Mouse (Mus musculus): ENCODE measurements around the gene Cacna1s.

Gene Cacna1s

GRCm38 (mm10) chr1:136052547-136052946 lies at the start of gene Cacna1s:
Gene Cacna1s, plus strand, starts transcription at chr1:136052750.
- Histone ChIP-seq H3K4me1 (replicated peaks; ENCODE audit: low read depth, low read length) (peaks cover 19% of the 10 kb centered on the region), H3K27me3 (ENCODE audit: insufficient read depth, low read length) (peaks cover 66% of the 10 kb centered on the region), H3K9me3 (ENCODE audit: low read length) (no peaks in the 10 kb centered on the region), H3K36me3 (ENCODE audit: insufficient read depth, low read length) (no peaks in the 10 kb centered on the region), H3K4me3 (replicated peaks; ENCODE audit: low read length) (no peak within 1 kb of the TSS)
- TF ChIP-seq CTCF (conservative IDR thresholded peaks at IDR 0.05; ENCODE audit: low read length) = no peak
- no peak for TF ChIP-seq POU5F1 (IDR thresholded peaks at IDR 0.05; ENCODE audit: borderline replicate concordance, low read length)
- TF ChIP-seq NANOG (IDR thresholded peaks at IDR 0.05; ENCODE audit: borderline replicate concordance, low read length) = no peak

- Histone ChIP-seq H3K4me1 (replicated peaks; ENCODE audit: low read depth, low read length) (peaks cover 11% of the 10 kb centered on the region), H3K27me3 (ENCODE audit: insufficient read depth, low read length) (peaks cover 40% of the 10 kb centered on the region), H3K4me3 (replicated peaks; ENCODE audit: low read length) (peak within 1 kb of the TSS; percentile 80), H3K9me3 (ENCODE audit: low read length) (no peaks in the 10 kb centered on the region), H3K36me3 (ENCODE audit: insufficient read depth, low read length) (no peaks in the 10 kb centered on the region)
- TF ChIP-seq CTCF (conservative IDR thresholded peaks at IDR 0.05; ENCODE audit: low read length) = no peak
- TF ChIP-seq POU5F1 (IDR thresholded peaks at IDR 0.05; ENCODE audit: borderline replicate concordance, low read length) = no peak
- no peak for TF ChIP-seq NANOG (IDR thresholded peaks at IDR 0.05; ENCODE audit: borderline replicate concordance, low read length)
Measured at GRCm38 (mm10) chr1:136006292-136006748, 46.2 kb upstream of the Cacna1s start, which contains the start of gene Igfn1. Gene Igfn1, minus strand, starts transcription at chr1:136006342.

DNA sequence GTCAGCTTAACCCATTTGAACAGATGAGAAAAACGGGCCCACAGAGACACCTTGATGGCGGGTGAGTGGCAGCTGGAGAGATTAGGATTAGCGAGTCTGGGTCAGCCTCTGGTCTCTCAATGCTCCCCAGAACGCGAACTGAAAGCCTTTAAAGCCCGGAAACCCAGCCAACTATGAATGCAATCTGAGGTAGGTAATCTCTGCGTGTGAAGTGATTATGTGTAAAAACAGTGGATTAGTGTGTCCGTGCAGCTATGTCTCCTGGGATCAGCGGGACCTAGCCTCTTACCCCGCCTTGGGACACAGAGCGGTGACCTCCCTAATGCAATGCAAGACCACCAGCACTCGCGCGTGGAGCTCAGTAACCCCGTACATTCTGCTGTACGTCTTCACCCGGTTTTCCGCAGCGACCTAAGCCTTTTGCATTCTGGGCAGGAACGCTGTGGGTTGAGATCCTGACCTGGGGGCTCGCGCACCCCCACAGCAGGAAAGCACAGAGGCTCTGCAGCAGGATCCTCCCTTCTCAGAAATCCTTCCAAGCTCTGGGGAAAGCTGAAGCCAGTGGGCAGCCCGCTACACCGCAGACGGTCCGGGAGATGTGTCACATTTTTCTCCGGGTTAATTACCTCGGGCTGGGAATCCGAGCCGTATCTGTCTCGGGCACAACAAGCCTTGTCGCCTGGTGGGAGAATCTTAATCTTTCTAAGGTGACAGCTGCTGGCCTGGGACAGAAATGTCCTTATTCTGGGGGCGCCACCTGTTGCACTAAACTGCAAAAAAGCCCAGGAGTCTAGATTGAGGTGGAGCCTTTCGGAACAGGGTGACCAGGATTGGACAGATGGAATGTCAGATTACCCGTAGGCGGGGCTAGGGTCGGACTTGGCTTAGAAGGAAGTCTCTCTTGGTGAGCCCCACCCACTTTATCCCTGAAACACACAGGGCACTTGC lies 45.1 kb upstream of the Cacna1s start, which contains the start of gene Tmem9:
Gene Tmem9 (plus strand): TSS at position 940 of the 948 bp plus-strand sequence.
- H3K4me1 ChIP-seq (replicated peaks; ENCODE audit: low read depth, low read length) = peaks cover 11% of the 10 kb centered on the region
- peaks cover 34% of the 10 kb centered on the region for H3K27me3 ChIP-seq (ENCODE audit: insufficient read depth, low read length)
- TF ChIP-seq NANOG (IDR thresholded peaks at IDR 0.05; ENCODE audit: borderline replicate concordance, low read length) (no peak), CTCF (conservative IDR thresholded peaks at IDR 0.05; ENCODE audit: low read length) (no peak), POU5F1 (IDR thresholded peaks at IDR 0.05; ENCODE audit: borderline replicate concordance, low read length) (no peak)
- peak within 1 kb of the TSS; percentile 80 for H3K4me3 ChIP-seq (replicated peaks; ENCODE audit: low read length)
- H3K9me3 ChIP-seq (ENCODE audit: low read length) = no peaks in the 10 kb centered on the region
- no peaks in the 10 kb centered on the region for H3K36me3 ChIP-seq (ENCODE audit: insufficient read depth, low read length)

GRCm38 (mm10) chr1:136008159-136008533 lies 44.4 kb upstream of the Cacna1s start:
- Histone ChIP-seq H3K4me3 (replicated peaks; ENCODE audit: low read length) (peak overlapping the region; percentile 80), H3K4me1 (replicated peaks; ENCODE audit: low read depth, low read length) (peaks cover 11% of the 10 kb centered on the region), H3K36me3 (ENCODE audit: insufficient read depth, low read length) (no peaks in the 10 kb centered on the region), H3K9me3 (ENCODE audit: low read length) (no peaks in the 10 kb centered on the region), H3K27me3 (ENCODE audit: insufficient read depth, low read length) (peaks cover 34% of the 10 kb centered on the region)
- no peak for TF ChIP-seq CTCF (conservative IDR thresholded peaks at IDR 0.05; ENCODE audit: low read length)
- TF ChIP-seq POU5F1 (IDR thresholded peaks at IDR 0.05; ENCODE audit: borderline replicate concordance, low read length) = no peak
- no peak for TF ChIP-seq NANOG (IDR thresholded peaks at IDR 0.05; ENCODE audit: borderline replicate concordance, low read length)

DNA sequence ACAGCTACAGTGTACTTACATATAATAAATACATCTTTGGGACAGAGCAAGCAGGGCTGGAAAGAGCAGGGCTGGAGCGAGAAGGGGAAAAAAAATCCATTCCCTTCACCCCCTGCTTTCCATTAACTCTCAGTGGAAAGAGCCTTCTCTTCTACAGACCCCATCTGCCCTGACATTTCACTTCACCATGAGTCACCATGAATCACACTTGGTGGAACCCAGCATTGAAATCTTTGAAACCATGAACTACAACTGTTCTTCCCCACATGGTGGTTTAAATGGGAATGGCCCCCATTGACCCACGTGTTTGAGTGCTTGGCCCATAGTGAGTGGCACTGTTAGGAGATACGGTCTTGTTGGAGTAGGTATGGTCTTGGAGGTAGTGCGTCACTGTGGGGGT lies 42.3 kb upstream of the Cacna1s start:
- no peaks in the 10 kb centered on the region for H3K9me3 ChIP-seq (ENCODE audit: low read length)
- peaks cover 11% of the 10 kb centered on the region for H3K4me1 ChIP-seq (replicated peaks; ENCODE audit: low read depth, low read length)
- H3K27me3 ChIP-seq (ENCODE audit: insufficient read depth, low read length) = peaks cover 26% of the 10 kb centered on the region
- TF ChIP-seq POU5F1 (IDR thresholded peaks at IDR 0.05; ENCODE audit: borderline replicate concordance, low read length) = no peak
- TF ChIP-seq NANOG (IDR thresholded peaks at IDR 0.05; ENCODE audit: borderline replicate concordance, low read length) = no peak
- no peak for TF ChIP-seq CTCF (conservative IDR thresholded peaks at IDR 0.05; ENCODE audit: low read length)
- H3K4me3 ChIP-seq (replicated peaks; ENCODE audit: low read length) = no peak overlapping the region
- H3K36me3 ChIP-seq (ENCODE audit: insufficient read depth, low read length) = no peaks in the 10 kb centered on the region

DNA sequence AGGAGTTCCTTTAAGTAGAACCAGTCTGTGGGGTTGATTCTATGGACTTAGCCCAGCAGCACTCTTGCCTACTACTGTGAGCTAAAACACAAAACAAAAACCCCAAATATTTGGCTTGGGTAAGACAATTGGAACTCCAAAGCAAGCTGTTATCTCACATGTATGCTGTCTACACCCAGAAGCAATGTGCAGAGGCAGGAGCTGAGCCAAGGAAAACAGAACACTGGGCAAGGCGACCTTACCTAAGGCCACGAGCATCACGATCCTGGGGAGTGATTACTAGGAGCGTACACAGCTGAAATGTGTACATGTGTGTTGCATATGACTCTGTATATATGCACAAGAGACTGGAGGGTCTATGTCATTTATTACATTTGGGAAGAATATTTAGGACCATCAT lies 39.0 kb upstream of the Cacna1s start:
- TF ChIP-seq CTCF (conservative IDR thresholded peaks at IDR 0.05; ENCODE audit: low read length) (no peak), POU5F1 (IDR thresholded peaks at IDR 0.05; ENCODE audit: borderline replicate concordance, low read length) (no peak), NANOG (IDR thresholded peaks at IDR 0.05; ENCODE audit: borderline replicate concordance, low read length) (no peak)
- Histone ChIP-seq H3K36me3 (ENCODE audit: insufficient read depth, low read length) (no peaks in the 10 kb centered on the region), H3K4me1 (replicated peaks; ENCODE audit: low read depth, low read length) (peaks cover 7% of the 10 kb centered on the region), H3K4me3 (replicated peaks; ENCODE audit: low read length) (no peak overlapping the region), H3K27me3 (ENCODE audit: insufficient read depth, low read length) (peaks cover 6% of the 10 kb centered on the region; the same call in 1 of the 2 replicates), H3K9me3 (ENCODE audit: low read length) (no peaks in the 10 kb centered on the region)

DNA sequence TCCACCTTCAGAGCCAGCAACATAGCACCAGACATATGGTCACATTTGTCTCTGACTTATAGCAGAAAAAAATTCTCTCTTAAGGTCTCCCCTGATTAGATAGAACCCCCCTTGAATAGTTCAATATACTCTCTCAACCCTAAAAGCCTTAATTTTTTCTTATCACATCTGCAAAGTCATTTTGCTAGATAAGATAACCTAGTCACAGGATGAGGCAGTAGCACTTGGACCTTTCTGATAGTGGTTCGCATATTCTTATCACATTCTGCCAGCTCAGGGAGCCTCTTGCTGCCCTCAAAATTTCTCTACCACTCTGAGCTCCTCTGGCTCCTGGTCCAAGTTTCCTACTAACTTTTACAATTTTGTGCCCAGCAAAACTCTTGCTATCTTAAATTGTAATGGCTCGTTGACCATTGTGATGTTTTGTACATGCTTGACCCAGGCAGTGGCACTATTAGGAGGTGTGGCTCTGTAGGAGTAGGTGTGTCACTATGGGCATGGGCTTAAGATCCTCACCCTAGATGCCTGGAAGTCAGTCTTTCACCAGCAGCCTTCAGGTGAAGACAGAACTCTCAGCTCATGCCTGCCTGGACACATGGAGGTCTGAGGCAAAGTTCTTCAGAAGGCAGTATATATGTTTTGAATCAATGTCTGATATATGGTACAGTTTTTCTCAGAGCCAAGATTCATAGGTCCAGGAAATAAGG lies 37.6 kb upstream of the Cacna1s start:
- H3K27me3 ChIP-seq (ENCODE audit: insufficient read depth, low read length) = peaks cover 6% of the 10 kb centered on the region; the same call in 1 of the 2 replicates
- TF ChIP-seq POU5F1 (IDR thresholded peaks at IDR 0.05; ENCODE audit: borderline replicate concordance, low read length) (no peak), CTCF (conservative IDR thresholded peaks at IDR 0.05; ENCODE audit: low read length) (no peak), NANOG (IDR thresholded peaks at IDR 0.05; ENCODE audit: borderline replicate concordance, low read length) (no peak)
- peaks cover 6% of the 10 kb centered on the region for H3K36me3 ChIP-seq (ENCODE audit: insufficient read depth, low read length)
- H3K4me1 ChIP-seq (replicated peaks; ENCODE audit: low read depth, low read length) = peaks cover 16% of the 10 kb centered on the region
- no peaks in the 10 kb centered on the region for H3K9me3 ChIP-seq (ENCODE audit: low read length)
- no peak overlapping the region for H3K4me3 ChIP-seq (replicated peaks; ENCODE audit: low read length)

DNA sequence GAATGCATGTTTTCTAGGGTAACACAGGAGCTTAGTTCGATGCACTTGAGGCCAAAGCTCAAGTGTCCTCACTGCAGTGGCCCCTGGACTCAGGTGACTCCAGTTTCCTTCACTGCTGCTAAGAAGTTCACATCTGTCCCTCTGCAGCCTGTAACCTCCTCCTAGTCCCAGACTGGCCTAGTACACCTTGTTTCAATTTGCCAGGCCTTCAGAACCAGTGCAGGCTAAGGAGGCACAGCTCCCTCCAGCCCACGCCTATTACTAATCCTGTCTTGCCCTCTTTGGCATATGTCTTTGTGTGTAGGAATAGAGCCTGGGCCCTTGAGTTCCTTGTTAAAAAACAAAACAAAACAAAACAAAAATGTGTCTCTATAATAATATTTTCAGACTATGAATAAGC lies 35.2 kb upstream of the Cacna1s start:
- H3K4me3 ChIP-seq (replicated peaks; ENCODE audit: low read length) = 0 out of 2 replicates have a peak overlapping the region, but pooled peaks have one; percentile 90
- TF ChIP-seq NANOG (IDR thresholded peaks at IDR 0.05; ENCODE audit: borderline replicate concordance, low read length) = no peak

More for the DNA sequence above, 35.2 kb upstream of the Cacna1s start:
- peaks cover 16% of the 10 kb centered on the region for H3K4me1 ChIP-seq (replicated peaks; ENCODE audit: low read depth, low read length)
- no peaks in the 10 kb centered on the region for H3K27me3 ChIP-seq (ENCODE audit: insufficient read depth, low read length)
- no peaks in the 10 kb centered on the region for H3K9me3 ChIP-seq (ENCODE audit: low read length)
- H3K36me3 ChIP-seq (ENCODE audit: insufficient read depth, low read length) = peaks cover 25% of the 10 kb centered on the region

Measured in E14TG2a.4 (cell line).